Mouse (Mus musculus) limb, embryonic 12.5 days (tissue): Measurements from ENCODE around the gene Krt79. TPM values are rescaled to one million over a fixed set of nuclear protein-coding genes. Genes with fewer than 3 reads are reported as not detected.
A peak's percentile ranks its signal among the peaks of the same experiment; 100 is the strongest.

ENCODE experiments used
- ATAC-seq: fragments of 200-750 bp; cut with Nextera tagmentation; 2 replicates; pipeline ENCODE4 v1.8.0; 2017; ENCODE audit warnings: low read depth, moderate TSS enrichment; ENCODE audit not compliant: insufficient number of reproducible peaks, insufficient read depth, low FRiP score, low TSS enrichment
- H3K27ac ChIP-seq: fragments of 300-500 bp; sonication (generic); 2 replicates; pipeline ENCODE4 v1.5.1; 2016; ENCODE audit warnings: mild to moderate bottlenecking, moderate library complexity
- H3K27me3 ChIP-seq: fragments of 300-500 bp; sonication (generic); 2 replicates; pipeline ENCODE4 v1.6.1; 2016; ENCODE audit warnings: mild to moderate bottlenecking, moderate library complexity
- H3K36me3 ChIP-seq: fragments of 300-500 bp; sonication (generic); 2 replicates; pipeline ENCODE4 v1.6.1; 2016; ENCODE audit warnings: mild to moderate bottlenecking, moderate library complexity
- H3K4me1 ChIP-seq: fragments of 300-500 bp; sonication (generic); replicated peaks from 2 replicates; pipeline ENCODE4 v1.6.1; 2016
- H3K4me2 ChIP-seq: fragments of 300-500 bp; sonication (generic); 2 replicates; pipeline ENCODE4 v1.6.1; 2016; ENCODE audit warnings: mild to moderate bottlenecking, moderate library complexity
- H3K4me3 ChIP-seq: fragments of 300-500 bp; sonication (generic); replicated peaks from 2 replicates; pipeline ENCODE4 v1.5.1; 2016; ENCODE audit warnings: mild to moderate bottlenecking
- H3K9ac ChIP-seq: fragments of 300-500 bp; sonication (generic); replicated peaks from 2 replicates; pipeline ENCODE4 v1.6.1; 2016; ENCODE audit warnings: mild to moderate bottlenecking, moderate library complexity
- H3K9me3 ChIP-seq: fragments of 300-500 bp; sonication (generic); 2 replicates; pipeline ENCODE4 v1.6.1; 2016; ENCODE audit warnings: mild to moderate bottlenecking, moderate library complexity
- WGBS: fragments of 180-500 bp; shearing (Covaris S2); methylation state at CpG from one replicate; pipeline ENCODE4 v1.1.7; 2016; 5-methylcytosine and 5-hydroxymethylcytosine counted together
- polyA plus RNA-seq: library from polyadenylated mRNA; unstranded; fragments of >200 nt; fragmentation: Nextera tagmentation; extraction: Ambion mirVana; gene quantifications from 2 replicates; pipeline ENCODE4 v1.2.1, GENCODE M21; 2016

Gene Krt79
- polyA plus RNA-seq, 1 experiment from 2014 or later = not detected

- H3K9ac ChIP-seq = peak overlapping the region; percentile 23; the same call in 1 of the 2 replicates
- WGBS = 67% methylated on average over 16 of the region's 16 CpGs
- H3K9me3 ChIP-seq = no peaks in the 10 kb centered on the region
- no peaks in the 10 kb centered on the region for H3K36me3 ChIP-seq
- no peak overlapping the region; the same call in 1 of the 2 replicates for H3K27ac ChIP-seq
- H3K4me1 ChIP-seq = peaks cover 39% of the 10 kb centered on the region
- H3K27me3 ChIP-seq = peaks cover 4% of the 10 kb centered on the region; the same call in 1 of the 2 replicates
- H3K4me3 ChIP-seq = no peak overlapping the region
- no peak for ATAC-seq
- H3K4me2 ChIP-seq = no peak overlapping the region
These were observed 34.1 kb upstream of the Krt79 start for GRCm38 (mm10) chr15:101974083-101974845.

GRCm38 (mm10) chr15:101973414-101974077 is 33.4 kb upstream of the Krt79 start:
- no peak for ATAC-seq
- H3K9me3 ChIP-seq = no peaks in the 10 kb centered on the region
- no peak overlapping the region for H3K27ac ChIP-seq
- 13% methylated on average over 15 of the region's 15 CpGs for WGBS
- no peaks in the 10 kb centered on the region for H3K36me3 ChIP-seq
- no peak overlapping the region for H3K9ac ChIP-seq
- H3K27me3 ChIP-seq = peaks cover 4% of the 10 kb centered on the region; the same call in 1 of the 2 replicates
- H3K4me2 ChIP-seq = no peak overlapping the region
- H3K4me1 ChIP-seq = peaks cover 39% of the 10 kb centered on the region
- no peak overlapping the region for H3K4me3 ChIP-seq

GRCm38 (mm10) chr15:101970536-101970935 is 30.4 kb upstream of the Krt79 start:
- H3K4me3 ChIP-seq = no peak overlapping the region
- peaks cover 4% of the 10 kb centered on the region; the same call in 1 of the 2 replicates for H3K27me3 ChIP-seq
- no peak for ATAC-seq
- no peak overlapping the region for H3K9ac ChIP-seq
- no peak overlapping the region for H3K4me2 ChIP-seq
- H3K27ac ChIP-seq = no peak overlapping the region
- H3K9me3 ChIP-seq = no peaks in the 10 kb centered on the region
- no peaks in the 10 kb centered on the region for H3K36me3 ChIP-seq
- peaks cover 11% of the 10 kb centered on the region for H3K4me1 ChIP-seq
- WGBS = 7% methylated on average over 3 of the region's 6 CpGs

GRCm38 (mm10) chr15:101966808-101967207 is 26.7 kb upstream of the Krt79 start:
- Histone ChIP-seq H3K27ac (no peak overlapping the region; the same call in 1 of the 2 replicates), H3K4me1 (no peaks in the 10 kb centered on the region), H3K4me3 (no peak overlapping the region), H3K4me2 (no peak overlapping the region), H3K27me3 (no peaks in the 10 kb centered on the region), H3K36me3 (no peaks in the 10 kb centered on the region), H3K9ac (no peak overlapping the region), H3K9me3 (no peaks in the 10 kb centered on the region)
- 83% methylated on average over 8 of the region's 8 CpGs for WGBS
- ATAC-seq = no peak

- Histone ChIP-seq H3K4me3 (no peak overlapping the region), H3K9ac (no peak overlapping the region), H3K9me3 (no peaks in the 10 kb centered on the region), H3K27me3 (peaks cover 4% of the 10 kb centered on the region; the same call in 1 of the 2 replicates), H3K4me2 (no peak overlapping the region), H3K27ac (no peak overlapping the region), H3K4me1 (no peaks in the 10 kb centered on the region), H3K36me3 (no peaks in the 10 kb centered on the region)
- no peak for ATAC-seq
- WGBS = 86% methylated on average over 3 of the region's 3 CpGs
These were observed 18.8 kb upstream of the Krt79 start for GRCm38 (mm10) chr15:101958891-101959290.

- 81% methylated on average over 9 of the region's 9 CpGs for WGBS
- Histone ChIP-seq H3K27me3 (peaks cover 10% of the 10 kb centered on the region; the same call in 1 of the 2 replicates), H3K9me3 (no peaks in the 10 kb centered on the region), H3K4me2 (no peak within 1 kb of the TSS), H3K4me3 (no peak within 1 kb of the TSS), H3K36me3 (no peaks in the 10 kb centered on the region), H3K9ac (0 out of 2 replicates have a peak within 1 kb of the TSS, but pooled peaks have one; percentile 4), H3K27ac (no peak within 1 kb of the TSS), H3K4me1 (no peaks in the 10 kb centered on the region)
- no peak for ATAC-seq
These were observed 14.1 kb upstream of the Krt79 start, which contains the start of gene Krt78 for GRCm38 (mm10) chr15:101954187-101954586. Gene Krt78, minus strand, starts transcription at chr15:101954287.

- Histone ChIP-seq H3K9me3 (no peaks in the 10 kb centered on the region), H3K36me3 (no peaks in the 10 kb centered on the region), H3K4me3 (no peak overlapping the region), H3K27me3 (peaks cover 10% of the 10 kb centered on the region; the same call in 1 of the 2 replicates), H3K9ac (no peak overlapping the region), H3K4me1 (no peaks in the 10 kb centered on the region), H3K4me2 (no peak overlapping the region), H3K27ac (no peak overlapping the region)
- ATAC-seq = no peak
- WGBS = 86% methylated on average over 7 of the region's 7 CpGs
These were observed 12.8 kb upstream of the Krt79 start for GRCm38 (mm10) chr15:101952733-101953474.

- 0 out of 2 replicates have a peak, but pooled peaks cover 3% of the 10 kb centered on the region for H3K27me3 ChIP-seq
- H3K27ac ChIP-seq = no peak overlapping the region
- 100% methylated on average over 1 of the region's 1 CpGs for WGBS
- H3K36me3 ChIP-seq = no peaks in the 10 kb centered on the region
- H3K4me1 ChIP-seq = peaks cover 16% of the 10 kb centered on the region; the same call in 1 of the 2 replicates
- H3K4me2 ChIP-seq = no peak overlapping the region
- no peak overlapping the region for H3K9ac ChIP-seq
- H3K9me3 ChIP-seq = no peaks in the 10 kb centered on the region
- H3K4me3 ChIP-seq = no peak overlapping the region
- ATAC-seq = no peak
These were observed 5.3 kb upstream of the Krt79 start for GRCm38 (mm10) chr15:101945430-101945829.

GRCm38 (mm10) chr15:101941948-101942347 is 1.8 kb upstream of the Krt79 start:
- Histone ChIP-seq H3K4me1 (peaks cover 25% of the 10 kb centered on the region; the same call in 1 of the 2 replicates), H3K36me3 (no peaks in the 10 kb centered on the region), H3K4me2 (no peak overlapping the region), H3K27ac (no peak overlapping the region), H3K27me3 (0 out of 2 replicates have a peak, but pooled peaks cover 3% of the 10 kb centered on the region), H3K9me3 (no peaks in the 10 kb centered on the region), H3K4me3 (no peak overlapping the region), H3K9ac (no peak overlapping the region)
- WGBS = 62% methylated on average over 8 of the region's 8 CpGs
- ATAC-seq = no peak

- no peak for ATAC-seq
- Histone ChIP-seq H3K4me2 (no peak overlapping the region), H3K4me1 (peaks cover 25% of the 10 kb centered on the region; the same call in 1 of the 2 replicates), H3K9ac (no peak overlapping the region), H3K4me3 (no peak overlapping the region), H3K27ac (no peak overlapping the region), H3K9me3 (no peaks in the 10 kb centered on the region), H3K27me3 (0 out of 2 replicates have a peak, but pooled peaks cover 6% of the 10 kb centered on the region), H3K36me3 (no peaks in the 10 kb centered on the region)
- 78% methylated on average over 9 of the region's 9 CpGs for WGBS
These were observed 1.4 kb downstream of the Krt79 start for GRCm38 (mm10) chr15:101938600-101939308.
